Mouse (Mus musculus): ENCODE measurements around the gene Ap4b1.
A peak's percentile ranks its signal among the peaks of the same experiment; 100 is the strongest.

Ap4b1 gene

DNA sequence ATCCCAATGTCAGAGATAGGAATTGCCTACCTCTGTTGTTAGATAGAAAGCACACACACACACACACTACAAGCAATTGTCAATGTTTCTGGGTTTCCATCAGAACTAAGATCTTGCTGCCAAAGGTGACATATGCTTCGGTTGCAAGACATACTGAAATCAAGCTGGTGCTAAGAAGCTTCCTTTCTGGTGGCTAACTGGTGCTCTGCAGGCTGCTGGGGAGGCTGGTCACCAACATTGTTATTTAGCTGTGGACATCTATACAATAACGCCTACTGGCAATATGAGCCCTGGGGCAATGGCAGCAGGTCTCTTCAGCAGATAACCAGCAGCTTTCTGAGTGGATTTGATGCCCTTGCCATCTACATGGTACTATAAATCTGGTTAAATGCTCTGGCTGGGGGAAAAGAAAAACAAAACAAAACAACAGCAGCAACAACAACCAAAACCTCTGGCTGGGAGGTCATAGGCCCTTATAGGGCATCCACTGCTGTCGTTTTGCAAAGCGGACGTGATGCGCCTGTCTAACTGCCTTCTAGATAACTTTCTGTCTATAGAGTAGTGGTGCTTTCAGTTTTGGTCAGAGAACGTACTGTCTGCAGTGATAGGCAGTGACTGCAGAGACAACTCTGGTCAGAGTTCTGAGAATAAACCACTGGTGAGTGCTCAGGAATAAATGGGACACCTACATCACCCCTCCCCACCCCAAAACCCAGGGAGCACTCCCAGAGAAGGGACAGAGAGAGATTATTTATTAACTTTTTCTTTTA is 47.9 kb downstream of the Ap4b1 start:
- DNase-seq, result peak; percentile 40 to 50

GRCm38 (mm10) chr3:103857977-103858563 is 48.8 kb downstream of the Ap4b1 start:
- DNase-seq, result no peak

DNA sequence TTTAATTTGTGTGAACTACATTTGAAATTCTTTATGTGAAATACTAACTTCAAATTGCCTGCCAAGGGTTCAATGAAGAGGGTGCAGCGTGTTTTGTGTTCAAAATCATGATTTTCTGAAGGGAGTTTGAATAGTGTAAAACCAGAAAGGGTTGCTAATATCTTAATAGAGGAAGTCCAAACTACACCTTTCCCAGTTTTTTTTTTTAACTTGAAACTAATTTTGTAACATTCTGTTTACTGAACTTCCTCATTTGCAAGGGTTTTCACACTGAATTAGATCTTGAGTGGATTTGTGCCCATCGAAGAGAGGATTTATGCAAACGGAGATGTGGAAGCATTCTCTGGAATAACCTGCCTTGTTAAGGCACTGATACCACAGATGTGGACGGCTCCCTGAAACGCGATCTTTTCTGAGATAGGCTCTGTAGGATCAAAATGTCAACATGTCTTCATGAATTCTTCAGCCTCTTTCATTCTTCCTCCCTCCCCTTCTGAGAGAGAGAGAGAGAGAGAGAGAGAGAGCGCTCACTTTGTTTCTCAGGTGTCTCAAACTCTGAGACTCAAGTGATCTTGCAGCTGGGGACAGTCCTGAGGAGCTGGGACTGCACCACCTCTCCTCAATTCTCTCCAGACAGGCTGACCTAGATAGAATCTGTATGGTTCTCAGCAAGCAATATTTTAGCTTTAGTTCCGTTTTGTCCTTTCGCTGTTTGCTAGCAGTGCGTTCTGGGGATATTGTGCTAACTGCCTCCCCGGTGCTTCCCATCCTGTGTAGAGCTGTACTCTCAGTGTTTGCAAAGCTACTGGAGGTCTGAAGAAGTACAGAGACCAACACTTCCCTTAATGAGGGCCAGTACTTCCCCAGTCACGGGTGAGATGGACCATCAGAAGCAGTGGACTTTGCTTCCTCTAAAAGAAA is 49.8 kb downstream of the Ap4b1 start, which contains the start of gene Ptpn22:
Gene Ptpn22, plus strand, starts transcription at position 915 of the 921 bp plus-strand sequence.
- DNase-seq, result no peak

DNA sequence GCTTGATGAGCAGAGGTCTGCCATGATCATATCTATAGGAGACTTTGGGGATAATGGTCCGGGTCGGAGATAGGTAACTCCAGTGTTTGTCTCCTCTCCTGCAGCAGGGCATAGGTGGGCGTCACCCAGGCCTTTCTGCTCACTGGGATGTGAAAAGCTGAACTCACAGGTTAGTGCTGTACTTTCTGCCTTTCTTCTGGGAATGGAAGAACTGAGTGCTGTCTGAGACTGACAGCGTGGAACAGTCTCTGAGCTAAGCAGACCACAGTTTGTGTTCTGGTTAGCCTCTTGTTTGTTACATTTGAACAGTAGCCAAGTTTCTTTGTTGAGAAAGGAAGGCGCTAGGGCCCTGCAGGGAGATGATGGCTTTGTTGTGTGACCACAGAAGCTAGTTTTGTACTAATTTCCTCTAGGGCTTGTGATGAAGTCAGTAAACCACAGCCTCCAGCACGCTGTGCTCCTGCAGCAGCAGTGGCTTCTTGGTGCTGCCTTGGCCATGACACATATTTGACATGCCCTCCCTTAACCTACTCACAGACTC is 50.6 kb downstream of the Ap4b1 start:
- DNase-seq, result no peak

DNA sequence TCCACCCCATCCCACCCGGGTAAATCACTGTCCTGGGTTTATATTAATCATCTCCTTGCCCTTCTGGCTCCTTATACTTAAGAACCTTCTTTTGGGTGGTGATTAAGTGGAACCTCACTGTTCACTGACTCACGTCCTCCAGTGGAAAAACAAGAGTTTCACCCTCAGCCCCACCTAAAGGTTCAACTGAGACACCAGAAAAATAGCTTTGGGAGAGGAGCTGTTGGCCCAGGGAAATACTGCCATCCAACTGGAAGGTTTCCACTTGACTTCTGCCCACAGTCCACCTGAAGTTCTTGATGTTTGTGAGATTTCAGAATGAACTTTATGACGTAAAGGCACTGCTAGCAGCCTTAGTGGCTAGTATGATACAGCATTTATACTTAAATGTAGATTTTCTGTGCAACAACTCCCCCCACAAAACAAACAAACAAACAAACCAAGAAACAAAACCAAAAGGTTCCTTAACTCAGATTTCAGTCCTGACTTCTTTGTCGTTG is 53.5 kb downstream of the Ap4b1 start:
- DNase-seq, result no peak

DNA sequence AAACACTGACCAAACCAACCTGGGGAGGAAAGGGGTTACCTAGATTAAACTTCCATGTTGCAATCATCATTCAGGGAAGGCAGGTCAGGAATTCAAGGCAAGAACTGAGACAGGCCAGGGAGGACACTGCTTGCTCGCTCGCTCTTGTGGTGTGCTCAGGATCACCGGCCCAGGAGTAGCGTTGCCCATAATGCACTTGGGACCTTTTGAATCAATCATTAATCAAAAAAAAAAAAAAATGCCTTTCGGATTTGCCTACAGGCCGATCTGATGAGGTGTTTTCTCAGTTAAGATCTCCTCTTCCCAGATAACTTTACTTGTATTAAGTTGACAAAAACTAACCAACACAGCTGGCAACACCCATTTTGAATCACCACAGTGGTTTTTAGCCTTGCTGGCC is 54.9 kb downstream of the Ap4b1 start:
- DNase-seq, result no peak

DNA sequence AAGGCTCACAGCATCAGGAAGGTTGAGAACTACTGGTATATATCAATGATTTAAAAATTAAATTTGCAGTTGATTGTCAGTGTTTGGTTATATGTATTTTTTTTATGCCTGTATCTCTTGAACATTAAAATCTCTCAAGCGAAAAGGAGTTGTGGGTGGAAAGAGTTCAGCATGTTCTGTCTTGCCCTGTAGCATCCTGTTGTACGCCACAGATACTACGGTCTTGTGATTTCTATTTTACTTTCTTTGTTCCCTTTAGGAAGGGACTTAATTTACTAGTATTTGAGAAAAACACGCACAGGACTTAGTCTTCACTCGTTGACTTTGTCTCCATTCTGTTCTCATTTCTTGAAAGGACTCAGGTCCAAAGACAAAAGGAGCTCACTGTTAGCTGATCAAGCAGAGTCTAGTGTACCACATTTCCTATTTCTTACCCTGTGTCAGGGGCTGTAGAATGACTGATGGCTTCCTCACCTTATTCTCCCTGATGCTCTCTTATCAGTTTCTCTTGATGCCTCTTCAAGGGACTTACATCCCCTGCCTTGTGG is 58.2 kb downstream of the Ap4b1 start:
- DNase-seq, result no peak

DNA sequence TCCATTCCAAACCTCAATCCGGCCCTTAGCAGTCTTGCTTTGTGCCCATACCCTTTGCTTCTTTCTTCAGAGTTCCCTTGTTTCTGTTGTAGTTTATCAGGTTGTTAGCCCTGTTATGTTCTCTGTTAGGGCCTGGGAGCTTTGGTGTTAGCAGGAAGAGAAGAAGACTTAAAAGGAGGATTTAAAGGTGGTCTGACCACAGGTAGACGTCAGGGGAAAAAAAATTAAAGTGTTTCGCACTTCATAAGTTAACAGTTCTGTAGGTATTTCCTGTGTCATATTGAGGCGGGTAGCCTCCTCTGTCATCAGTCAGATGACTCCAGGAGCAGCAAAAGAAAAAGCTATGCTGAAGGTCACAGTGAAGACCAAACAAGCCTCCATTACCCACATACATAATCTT is 58.7 kb downstream of the Ap4b1 start:
- DNase-seq, result no peak

Measured in cerebellum, postnatal 36 days (tissue).